Mouse (Mus musculus): Measurements from ENCODE around the gene Gnai2. TPM values are rescaled to one million over a fixed set of nuclear protein-coding genes. Genes with fewer than 3 reads are reported as not detected.

The Gnai2 gene
- polyA plus RNA-seq, 1 experiment from 2014 or later, result 351 TPM

- no peak for DNase-seq (ENCODE audit: low spot score)
- no peak for TF ChIP-seq CTCF (IDR thresholded peaks at IDR 0.05; ENCODE audit: low read depth)
- Histone ChIP-seq H3K4me2 (ENCODE audit: low read length) (no peak overlapping the region), H3K9me3 (replicated peaks; ENCODE audit: low read length) (no peaks in the 10 kb centered on the region), H3K4me3 (replicated peaks; ENCODE audit: low read depth, low read length) (no peak overlapping the region), H3K36me3 (ENCODE audit: insufficient read depth, low read length) (0 out of 2 replicates have a peak, but pooled peaks cover 6% of the 10 kb centered on the region), H3K9ac (ENCODE audit: low read depth, low read length) (no peak overlapping the region), H3K27ac (no peak overlapping the region), H3K27me3 (ENCODE audit: insufficient read depth, low read length) (no peaks in the 10 kb centered on the region), H3K4me1 (replicated peaks; ENCODE audit: insufficient read depth, low read length) (peaks cover 15% of the 10 kb centered on the region; the same call in 1 of the 2 replicates)
- WGBS, result 81% methylated on average over 9 of the region's 9 CpGs
- no peak for ATAC-seq (replicated peaks; ENCODE audit: low FRiP score, low read depth)
Measured at GRCm38 (mm10) chr9:107599433-107599832, 35.7 kb downstream of the Gnai2 start.

- H3K27me3 ChIP-seq (ENCODE audit: insufficient read depth, low read length), result no peaks in the 10 kb centered on the region
- 62% methylated on average over 5 of the region's 5 CpGs for WGBS
- H3K4me3 ChIP-seq (replicated peaks; ENCODE audit: low read depth, low read length), result no peak overlapping the region
- H3K4me1 ChIP-seq (replicated peaks; ENCODE audit: insufficient read depth, low read length), result 0 out of 2 replicates have a peak, but pooled peaks cover 4% of the 10 kb centered on the region
- TF ChIP-seq CTCF (IDR thresholded peaks at IDR 0.05; ENCODE audit: low read depth), result no peak
- no peak for ATAC-seq (replicated peaks; ENCODE audit: low FRiP score, low read depth)
- no peak for DNase-seq (ENCODE audit: low spot score)
- no peak overlapping the region for H3K9ac ChIP-seq (ENCODE audit: low read depth, low read length)
- H3K36me3 ChIP-seq (ENCODE audit: insufficient read depth, low read length), result peaks cover 15% of the 10 kb centered on the region; the same call in 1 of the 2 replicates
- H3K4me2 ChIP-seq (ENCODE audit: low read length), result no peak overlapping the region
- no peaks in the 10 kb centered on the region for H3K9me3 ChIP-seq (replicated peaks; ENCODE audit: low read length)
- H3K27ac ChIP-seq, result no peak overlapping the region
Measured at GRCm38 (mm10) chr9:107598385-107598784, 36.8 kb downstream of the Gnai2 start.

GRCm38 (mm10) chr9:107596619-107597569, 38.3 kb downstream of the Gnai2 start:
- no peaks in the 10 kb centered on the region for H3K9me3 ChIP-seq (replicated peaks; ENCODE audit: low read length)
- H3K36me3 ChIP-seq (ENCODE audit: insufficient read depth, low read length), result peaks cover 24% of the 10 kb centered on the region
- no peak for ATAC-seq (replicated peaks; ENCODE audit: low FRiP score, low read depth)
- no peak overlapping the region for H3K9ac ChIP-seq (ENCODE audit: low read depth, low read length)
- no peak for DNase-seq (ENCODE audit: low spot score)
- no peak overlapping the region for H3K4me3 ChIP-seq (replicated peaks; ENCODE audit: low read depth, low read length)
- 86% methylated on average over 11 of the region's 11 CpGs for WGBS
- no peaks in the 10 kb centered on the region for H3K27me3 ChIP-seq (ENCODE audit: insufficient read depth, low read length)
- no peaks in the 10 kb centered on the region for H3K4me1 ChIP-seq (replicated peaks; ENCODE audit: insufficient read depth, low read length)
- H3K27ac ChIP-seq, result no peak overlapping the region
- no peak overlapping the region for H3K4me2 ChIP-seq (ENCODE audit: low read length)
- no peak for TF ChIP-seq CTCF (IDR thresholded peaks at IDR 0.05; ENCODE audit: low read depth)

- no peak overlapping the region for H3K4me2 ChIP-seq (ENCODE audit: low read length)
Measured at GRCm38 (mm10) chr9:107594281-107595062, 40.7 kb downstream of the Gnai2 start.

GRCm38 (mm10) chr9:107593101-107593976, 41.8 kb downstream of the Gnai2 start:
- TF ChIP-seq CTCF (IDR thresholded peaks at IDR 0.05; ENCODE audit: low read depth), result no peak
- H3K4me2 ChIP-seq (ENCODE audit: low read length), result no peak overlapping the region
- DNase-seq (ENCODE audit: low spot score), result no peak
- no peak overlapping the region for H3K4me3 ChIP-seq (replicated peaks; ENCODE audit: low read depth, low read length)
- no peak overlapping the region for H3K9ac ChIP-seq (ENCODE audit: low read depth, low read length)
- ATAC-seq (replicated peaks; ENCODE audit: low FRiP score, low read depth), result no peak
- 82% methylated on average over 11 of the region's 11 CpGs for WGBS
- no peaks in the 10 kb centered on the region for H3K9me3 ChIP-seq (replicated peaks; ENCODE audit: low read length)
- no peaks in the 10 kb centered on the region for H3K27me3 ChIP-seq (ENCODE audit: insufficient read depth, low read length)
- no peak overlapping the region for H3K27ac ChIP-seq
- peaks cover 34% of the 10 kb centered on the region for H3K36me3 ChIP-seq (ENCODE audit: insufficient read depth, low read length)
- peaks cover 7% of the 10 kb centered on the region for H3K4me1 ChIP-seq (replicated peaks; ENCODE audit: insufficient read depth, low read length)

More at GRCm38 (mm10) chr9:107594281-107595062, 40.7 kb downstream of the Gnai2 start:
- Histone ChIP-seq H3K27ac (no peak overlapping the region), H3K4me1 (replicated peaks; ENCODE audit: insufficient read depth, low read length) (no peaks in the 10 kb centered on the region), H3K4me3 (replicated peaks; ENCODE audit: low read depth, low read length) (no peak overlapping the region), H3K9me3 (replicated peaks; ENCODE audit: low read length) (no peaks in the 10 kb centered on the region), H3K36me3 (ENCODE audit: insufficient read depth, low read length) (peaks cover 34% of the 10 kb centered on the region), H3K9ac (ENCODE audit: low read depth, low read length) (no peak overlapping the region), H3K27me3 (ENCODE audit: insufficient read depth, low read length) (no peaks in the 10 kb centered on the region)
- DNase-seq (ENCODE audit: low spot score) (no peak), ATAC-seq (replicated peaks; ENCODE audit: low FRiP score, low read depth) (no peak)
- TF ChIP-seq CTCF (IDR thresholded peaks at IDR 0.05; ENCODE audit: low read depth), result no peak
- 72% methylated on average over 8 of the region's 8 CpGs for WGBS

Data from kidney, postnatal 0 days (tissue).